Mouse (Mus musculus) intestine, embryonic 15.5 days (tissue): Measurements from ENCODE around the gene Washc4. TPM values are rescaled to one million over a fixed set of nuclear protein-coding genes. Genes with fewer than 3 reads are reported as not detected.

Source experiments
- ATAC-seq: fragments of 200-750 bp; cut with Nextera tagmentation; 2 replicates; pipeline ENCODE4 v1.8.0; 2017; ENCODE audit warnings: moderate TSS enrichment, moderate library complexity
- H3K27ac ChIP-seq: fragments of 300-500 bp; sonication (generic); 2 replicates; pipeline ENCODE4 v1.5.1; 2015; ENCODE audit warnings: mild to moderate bottlenecking, inconsistent platforms
- H3K27me3 ChIP-seq: fragments of 300-500 bp; sonication (generic); replicated peaks from 2 replicates; pipeline ENCODE4 v1.6.1; 2015; ENCODE audit warnings: inconsistent platforms
- H3K36me3 ChIP-seq: fragments of 300-500 bp; sonication (generic); 2 replicates; pipeline ENCODE4 v1.6.1; 2015; ENCODE audit warnings: inconsistent platforms
- H3K4me1 ChIP-seq: fragments of 300-500 bp; sonication (generic); replicated peaks from 2 replicates; pipeline ENCODE4 v1.6.1; 2015; ENCODE audit warnings: inconsistent platforms
- H3K4me2 ChIP-seq: fragments of 300-500 bp; sonication (generic); replicated peaks from 2 replicates; pipeline ENCODE4 v1.6.1; 2015; ENCODE audit warnings: mild to moderate bottlenecking, inconsistent platforms
- H3K4me3 ChIP-seq: fragments of 300-500 bp; sonication (generic); replicated peaks from 2 replicates; pipeline ENCODE4 v1.5.1; 2015; ENCODE audit warnings: inconsistent platforms
- H3K9ac ChIP-seq: fragments of 300-500 bp; sonication (generic); 2 replicates; pipeline ENCODE4 v1.6.1; 2015; ENCODE audit warnings: inconsistent platforms
- H3K9me3 ChIP-seq: fragments of 300-500 bp; sonication (generic); 2 replicates; pipeline ENCODE4 v1.6.1; 2016; ENCODE audit warnings: inconsistent platforms
- WGBS: fragments of 180-500 bp; shearing (Covaris S2); methylation state at CpG from one replicate; pipeline ENCODE4 v1.1.7; 2015; 5-methylcytosine and 5-hydroxymethylcytosine counted together
- polyA plus RNA-seq: library from polyadenylated mRNA; unstranded; fragments of >200 nt; fragmentation: Nextera tagmentation; extraction: Ambion mirVana; gene quantifications from 2 replicates; pipeline ENCODE4 v1.2.1, GENCODE M21; 2015

Gene Washc4
- polyA plus RNA-seq, 1 experiment from 2014 or later: 42.1 TPM

GRCm38 (mm10) chr10:83540092-83540491 lies 3.5 kb upstream of the Washc4 start:
- Histone ChIP-seq H3K27ac (no peak overlapping the region), H3K27me3 (no peaks in the 10 kb centered on the region), H3K9ac (no peak overlapping the region), H3K4me2 (no peak overlapping the region), H3K4me3 (no peak overlapping the region), H3K4me1 (0 out of 2 replicates have a peak, but pooled peaks cover 3% of the 10 kb centered on the region), H3K9me3 (no peaks in the 10 kb centered on the region), H3K36me3 (no peaks in the 10 kb centered on the region)
- 24% methylated on average over 3 of the region's 3 CpGs for WGBS
- ATAC-seq: no peak

GRCm38 (mm10) chr10:83542241-83542640 lies 1.3 kb upstream of the Washc4 start:
- no peak overlapping the region for H3K27ac ChIP-seq
- no peaks in the 10 kb centered on the region for H3K9me3 ChIP-seq
- H3K4me1 ChIP-seq: 0 out of 2 replicates have a peak, but pooled peaks cover 6% of the 10 kb centered on the region
- H3K4me3 ChIP-seq: no peak overlapping the region
- H3K9ac ChIP-seq: no peak overlapping the region
- no peak overlapping the region for H3K4me2 ChIP-seq
- ATAC-seq: no peak
- 93% methylated on average over 7 of the region's 7 CpGs for WGBS
- H3K36me3 ChIP-seq: no peaks in the 10 kb centered on the region
- no peaks in the 10 kb centered on the region for H3K27me3 ChIP-seq

GRCm38 (mm10) chr10:83544103-83544479 lies 539 bp downstream of the Washc4 start:
- Histone ChIP-seq H3K27me3 (no peaks in the 10 kb centered on the region), H3K4me3 (peak overlapping the region; percentile 68), H3K4me2 (peak overlapping the region; percentile 52), H3K36me3 (no peaks in the 10 kb centered on the region), H3K4me1 (0 out of 2 replicates have a peak, but pooled peaks cover 6% of the 10 kb centered on the region), H3K9me3 (no peaks in the 10 kb centered on the region), H3K27ac (peak overlapping the region; percentile 82), H3K9ac (peak overlapping the region; percentile 79)
- WGBS: under 1% methylated on average over 41 of the region's 41 CpGs
- ATAC-seq: peak; percentile 93

DNA sequence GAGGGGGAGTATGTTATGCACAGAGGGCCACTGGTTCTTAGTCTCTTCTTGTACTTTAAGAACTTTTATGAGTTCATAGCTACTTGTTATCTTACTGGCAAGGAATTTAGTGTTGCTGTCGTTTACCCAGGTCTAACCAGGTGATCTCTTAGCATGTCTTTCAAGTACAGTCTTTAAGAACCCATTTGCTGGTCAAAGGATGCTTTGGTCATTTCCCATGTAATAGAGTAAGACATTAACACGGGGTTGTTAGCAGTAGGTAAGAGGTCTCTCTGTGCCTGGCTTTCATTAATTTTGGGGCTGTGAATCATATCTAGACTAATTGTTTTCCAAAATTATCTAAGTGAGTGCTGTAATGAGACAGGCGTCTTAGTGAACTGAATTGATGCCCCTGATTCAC lies 1.8 kb downstream of the Washc4 start:
- Histone ChIP-seq H3K4me2 (peak overlapping the region; percentile 52), H3K36me3 (peaks cover 3% of the 10 kb centered on the region; the same call in 1 of the 2 replicates), H3K27ac (no peak overlapping the region), H3K9me3 (no peaks in the 10 kb centered on the region), H3K27me3 (no peaks in the 10 kb centered on the region), H3K9ac (no peak overlapping the region), H3K4me3 (peak overlapping the region; percentile 68; the same call in 1 of the 2 replicates), H3K4me1 (0 out of 2 replicates have a peak, but pooled peaks cover 6% of the 10 kb centered on the region)
- 62% methylated on average over 3 of the region's 3 CpGs for WGBS
- ATAC-seq: no peak

- ATAC-seq: peak; percentile 51
These were observed 19.5 kb downstream of the Washc4 start for GRCm38 (mm10) chr10:83563005-83563404.

GRCm38 (mm10) chr10:83565449-83566441 lies 22.2 kb downstream of the Washc4 start:
- WGBS: 93% methylated on average over 7 of the region's 7 CpGs
- H3K27ac ChIP-seq: no peak overlapping the region
- no peak overlapping the region for H3K9ac ChIP-seq
- H3K4me3 ChIP-seq: no peak overlapping the region
- no peaks in the 10 kb centered on the region for H3K27me3 ChIP-seq
- no peaks in the 10 kb centered on the region for H3K4me1 ChIP-seq
- no peaks in the 10 kb centered on the region for H3K9me3 ChIP-seq
- no peak for ATAC-seq
- no peak overlapping the region for H3K4me2 ChIP-seq
- peaks cover 26% of the 10 kb centered on the region for H3K36me3 ChIP-seq

More at GRCm38 (mm10) chr10:83563005-83563404, 19.5 kb downstream of the Washc4 start:
- no peak overlapping the region for H3K27ac ChIP-seq
- H3K9ac ChIP-seq: no peak overlapping the region
- no peaks in the 10 kb centered on the region for H3K4me1 ChIP-seq
- no peaks in the 10 kb centered on the region for H3K9me3 ChIP-seq
- H3K27me3 ChIP-seq: no peaks in the 10 kb centered on the region
- H3K36me3 ChIP-seq: peaks cover 37% of the 10 kb centered on the region
- H3K4me3 ChIP-seq: no peak overlapping the region
- no peak overlapping the region for H3K4me2 ChIP-seq

DNA sequence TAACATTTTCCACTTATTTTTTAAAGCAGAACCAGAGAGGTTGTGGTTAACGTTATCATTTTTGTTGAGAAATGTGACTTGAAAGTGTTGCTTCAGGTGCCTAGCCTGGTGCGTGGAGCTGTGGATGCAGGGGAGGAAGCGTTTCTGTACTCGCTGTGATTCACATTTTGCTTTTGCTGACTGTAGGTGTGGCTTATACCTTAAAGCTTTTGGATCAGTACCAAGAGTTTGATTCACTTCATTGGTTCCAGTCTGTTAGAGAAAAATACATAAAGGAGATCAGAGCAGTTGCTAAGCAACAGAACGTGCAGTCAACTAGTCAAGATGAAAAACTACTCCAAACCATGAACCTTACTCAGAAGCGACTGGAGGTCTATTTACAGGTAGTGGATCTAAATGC lies 47.2 kb downstream of the Washc4 start:
- H3K4me1 ChIP-seq: no peaks in the 10 kb centered on the region
- H3K27ac ChIP-seq: no peak overlapping the region
- no peak for ATAC-seq
- no peaks in the 10 kb centered on the region for H3K9me3 ChIP-seq
- H3K36me3 ChIP-seq: peaks cover 43% of the 10 kb centered on the region
- no peak overlapping the region for H3K9ac ChIP-seq
- no peaks in the 10 kb centered on the region for H3K27me3 ChIP-seq
- H3K4me3 ChIP-seq: no peak overlapping the region
- 88% methylated on average over 6 of the region's 6 CpGs for WGBS
- H3K4me2 ChIP-seq: no peak overlapping the region

DNA sequence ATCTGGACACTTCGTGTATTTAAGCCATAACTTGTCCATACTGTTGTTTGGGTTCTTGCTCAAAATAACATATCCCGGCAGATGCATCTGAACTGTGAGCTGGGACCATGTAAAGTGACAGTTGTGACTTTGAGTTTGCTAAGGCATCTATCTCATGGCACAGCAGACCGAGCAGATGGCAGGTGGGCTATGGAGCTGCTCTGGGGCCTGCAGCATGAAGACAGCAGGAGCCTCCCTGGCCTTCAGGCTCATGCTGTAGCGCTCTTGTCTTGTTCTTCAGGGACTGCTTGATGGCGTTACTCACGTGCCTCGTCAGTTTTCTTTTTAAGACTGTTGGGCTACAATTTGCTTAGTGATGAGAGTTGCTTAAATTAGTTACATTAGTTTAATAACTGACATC lies 49.1 kb downstream of the Washc4 start:
- no peaks in the 10 kb centered on the region for H3K27me3 ChIP-seq
- H3K4me2 ChIP-seq: no peak overlapping the region
- WGBS: 93% methylated on average over 7 of the region's 7 CpGs
- H3K4me3 ChIP-seq: no peak overlapping the region
- peaks cover 39% of the 10 kb centered on the region for H3K36me3 ChIP-seq
- no peak overlapping the region for H3K9ac ChIP-seq
- no peak overlapping the region for H3K27ac ChIP-seq
- no peak for ATAC-seq
- no peaks in the 10 kb centered on the region for H3K4me1 ChIP-seq
- no peaks in the 10 kb centered on the region for H3K9me3 ChIP-seq

DNA sequence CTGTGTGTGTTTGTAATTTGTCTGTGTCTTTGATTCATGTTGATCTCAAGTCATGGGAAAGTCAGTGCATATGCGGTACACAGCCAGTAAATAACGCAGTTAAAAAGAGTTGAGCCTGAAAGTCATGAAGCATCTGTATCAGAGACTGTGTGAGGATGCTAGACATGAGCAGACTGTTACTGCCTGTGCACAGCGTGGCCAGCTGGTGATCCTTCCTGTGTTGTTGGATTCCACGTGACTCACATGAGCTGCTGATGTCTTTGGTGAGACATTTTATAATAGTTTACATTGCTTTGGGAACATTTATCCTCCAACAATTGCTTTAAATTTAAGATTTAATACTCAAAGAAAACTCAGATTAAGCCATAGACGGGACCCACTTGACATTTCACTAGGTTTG lies 51.0 kb downstream of the Washc4 start:
- ATAC-seq: no peak
- no peaks in the 10 kb centered on the region for H3K27me3 ChIP-seq
- peaks cover 38% of the 10 kb centered on the region for H3K36me3 ChIP-seq
- no peak overlapping the region for H3K4me2 ChIP-seq
- no peak overlapping the region for H3K27ac ChIP-seq
- no peak overlapping the region for H3K4me3 ChIP-seq
- no peaks in the 10 kb centered on the region for H3K9me3 ChIP-seq
- H3K4me1 ChIP-seq: no peaks in the 10 kb centered on the region
- H3K9ac ChIP-seq: no peak overlapping the region
- WGBS: 89% methylated on average over 5 of the region's 5 CpGs

GRCm38 (mm10) chr10:83600650-83601049 lies 57.1 kb downstream of the Washc4 start:
- no peak overlapping the region for H3K27ac ChIP-seq
- no peak overlapping the region for H3K9ac ChIP-seq
- peaks cover 21% of the 10 kb centered on the region for H3K36me3 ChIP-seq
- H3K4me1 ChIP-seq: no peaks in the 10 kb centered on the region
- ATAC-seq: no peak
- no peak overlapping the region for H3K4me2 ChIP-seq
- 77% methylated on average over 11 of the region's 11 CpGs for WGBS
- no peaks in the 10 kb centered on the region for H3K27me3 ChIP-seq
- H3K9me3 ChIP-seq: no peaks in the 10 kb centered on the region
- no peak overlapping the region for H3K4me3 ChIP-seq

- no peaks in the 10 kb centered on the region for H3K4me1 ChIP-seq
- H3K9me3 ChIP-seq: no peaks in the 10 kb centered on the region
- H3K27me3 ChIP-seq: no peaks in the 10 kb centered on the region
- WGBS: 89% methylated on average over 10 of the region's 10 CpGs
- H3K9ac ChIP-seq: no peak overlapping the region
- H3K4me2 ChIP-seq: no peak overlapping the region
- peaks cover 23% of the 10 kb centered on the region for H3K36me3 ChIP-seq
- no peak overlapping the region for H3K4me3 ChIP-seq
- ATAC-seq: no peak
- no peak overlapping the region for H3K27ac ChIP-seq
These were observed 60.5 kb downstream of the Washc4 start for GRCm38 (mm10) chr10:83603956-83604564.

DNA sequence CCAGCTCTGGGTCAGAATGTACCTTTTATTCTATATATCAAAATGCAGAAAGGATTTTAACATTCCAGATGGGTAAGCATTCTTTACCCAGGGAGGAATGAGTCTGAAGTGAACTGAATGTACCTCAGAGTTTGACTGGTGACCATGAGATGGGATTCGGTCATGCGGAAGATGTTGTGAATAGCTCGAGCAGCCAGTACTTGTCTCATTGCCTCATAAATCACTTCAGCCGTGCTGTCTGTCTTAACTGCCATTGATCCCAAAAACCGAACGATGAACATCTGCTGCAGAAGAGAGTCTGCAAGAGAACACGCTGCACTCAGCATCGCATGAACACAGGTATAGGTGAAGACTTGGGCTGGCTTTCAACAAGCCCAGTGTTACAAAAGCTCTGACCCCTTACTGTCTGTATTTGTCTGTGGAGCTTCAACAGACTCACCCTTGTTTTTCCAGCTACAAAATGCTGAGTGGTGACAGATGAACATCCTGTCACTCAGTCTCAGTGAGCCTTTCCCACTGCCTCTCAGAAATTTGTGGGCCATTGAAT lies 62.2 kb downstream of the Washc4 start:
- 75% methylated on average over 8 of the region's 8 CpGs for WGBS

More for the DNA sequence above, 62.2 kb downstream of the Washc4 start:
- H3K36me3 ChIP-seq: peaks cover 29% of the 10 kb centered on the region
- ATAC-seq: no peak
- H3K27ac ChIP-seq: no peak overlapping the region
- H3K9ac ChIP-seq: no peak overlapping the region
- H3K9me3 ChIP-seq: no peaks in the 10 kb centered on the region
- no peaks in the 10 kb centered on the region for H3K27me3 ChIP-seq
- H3K4me1 ChIP-seq: no peaks in the 10 kb centered on the region
- no peak overlapping the region for H3K4me3 ChIP-seq
- H3K4me2 ChIP-seq: no peak overlapping the region
